Mouse (Mus musculus) naive thymus-derived CD4-positive, alpha-beta T cell, adult 2 months (primary cell): ENCODE results near the gene Gas2l1.

Experiments used
- DNase-seq: peaks from one replicate; pipeline ENCODE4 v3.0.0-alpha.2; 2011; ENCODE audit warnings: low read depth

The Gas2l1 gene

DNA sequence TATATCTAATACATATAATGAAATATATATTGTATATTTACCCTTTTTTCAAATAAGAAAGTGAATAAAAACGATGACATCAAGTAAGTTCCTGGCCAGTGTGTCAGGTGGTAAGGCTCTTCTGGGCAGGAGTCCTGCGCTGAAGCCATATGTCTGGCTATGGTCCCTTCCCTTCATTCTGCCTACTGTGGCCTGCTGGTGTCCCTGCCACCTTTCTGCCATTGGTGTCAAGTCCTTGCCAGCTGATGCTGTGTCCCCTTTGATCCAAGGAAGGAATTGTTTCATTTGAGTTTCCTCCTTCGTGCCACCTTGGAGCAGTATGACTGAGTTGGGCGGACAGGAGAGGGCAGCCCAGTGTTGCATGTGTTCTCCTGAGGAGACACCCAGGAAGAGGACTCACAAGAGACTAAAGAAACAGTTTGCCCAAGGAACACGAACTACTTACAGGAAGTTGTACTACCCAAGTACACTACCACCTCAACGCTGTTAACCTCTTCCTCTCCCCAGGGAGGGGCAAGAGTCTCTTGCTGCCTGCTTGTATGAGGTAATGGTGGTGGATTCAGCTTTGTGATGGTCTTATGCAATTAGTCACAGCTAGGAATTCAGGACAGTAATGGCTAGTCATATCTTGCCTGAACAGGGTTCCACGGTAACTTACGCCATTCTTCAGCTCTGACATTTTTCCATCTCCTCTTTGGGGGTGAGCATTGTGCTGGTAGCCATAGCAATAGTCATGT, 22.3 kb downstream of the Gas2l1 start:
- no peak for DNase-seq

DNA sequence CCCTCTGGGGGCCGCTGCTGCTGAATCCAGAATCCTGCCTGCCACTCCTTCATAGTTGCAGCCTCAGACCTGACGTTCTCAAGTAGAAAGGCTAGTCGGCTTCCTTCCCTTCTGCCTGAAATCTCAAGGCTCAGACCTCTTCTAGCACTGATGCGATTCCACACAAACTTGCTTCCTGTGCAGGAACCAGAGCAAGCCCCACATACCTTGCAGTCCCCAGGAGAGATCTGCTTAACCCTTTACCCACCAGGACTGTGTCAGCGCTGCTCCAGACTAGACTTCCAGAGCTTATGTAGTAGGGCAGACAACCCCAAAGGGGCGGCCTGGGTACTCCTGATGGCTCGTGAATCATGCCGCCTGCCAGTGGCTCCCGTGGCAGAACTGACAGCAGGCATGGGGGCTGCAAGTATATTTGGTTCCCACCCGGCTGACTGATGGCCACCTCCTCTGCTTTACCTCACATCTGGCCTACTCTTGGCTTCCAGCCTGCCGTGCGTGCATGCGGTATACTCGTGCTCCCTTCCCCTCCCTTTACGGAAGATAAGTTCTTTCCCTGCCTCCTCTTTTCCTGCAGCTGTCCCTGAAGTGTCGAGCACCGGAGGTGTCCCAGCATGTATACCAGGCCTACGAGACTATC, 23.9 kb downstream of the Gas2l1 start:
- no peak for DNase-seq

DNA sequence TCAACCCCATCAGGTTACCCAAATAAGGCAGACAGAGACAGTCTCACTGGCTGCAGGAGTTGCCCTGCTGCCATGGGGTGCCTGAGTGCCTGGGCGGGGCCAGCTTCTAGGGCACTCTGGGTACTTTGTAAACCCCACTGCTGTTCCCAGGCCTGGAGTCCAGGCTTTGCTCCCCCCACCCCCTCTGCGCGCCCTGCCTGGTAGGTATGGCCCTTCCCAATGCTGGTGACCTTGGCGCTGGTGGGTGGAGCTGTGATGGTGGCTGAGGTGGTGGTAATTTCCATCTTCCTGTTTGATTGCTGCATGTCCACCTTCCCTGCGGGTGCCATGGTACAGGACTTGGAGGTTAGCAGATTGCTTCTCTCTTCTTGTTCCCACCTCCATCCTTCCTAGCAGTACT, 24.5 kb downstream of the Gas2l1 start:
- DNase-seq, result no peak

DNA sequence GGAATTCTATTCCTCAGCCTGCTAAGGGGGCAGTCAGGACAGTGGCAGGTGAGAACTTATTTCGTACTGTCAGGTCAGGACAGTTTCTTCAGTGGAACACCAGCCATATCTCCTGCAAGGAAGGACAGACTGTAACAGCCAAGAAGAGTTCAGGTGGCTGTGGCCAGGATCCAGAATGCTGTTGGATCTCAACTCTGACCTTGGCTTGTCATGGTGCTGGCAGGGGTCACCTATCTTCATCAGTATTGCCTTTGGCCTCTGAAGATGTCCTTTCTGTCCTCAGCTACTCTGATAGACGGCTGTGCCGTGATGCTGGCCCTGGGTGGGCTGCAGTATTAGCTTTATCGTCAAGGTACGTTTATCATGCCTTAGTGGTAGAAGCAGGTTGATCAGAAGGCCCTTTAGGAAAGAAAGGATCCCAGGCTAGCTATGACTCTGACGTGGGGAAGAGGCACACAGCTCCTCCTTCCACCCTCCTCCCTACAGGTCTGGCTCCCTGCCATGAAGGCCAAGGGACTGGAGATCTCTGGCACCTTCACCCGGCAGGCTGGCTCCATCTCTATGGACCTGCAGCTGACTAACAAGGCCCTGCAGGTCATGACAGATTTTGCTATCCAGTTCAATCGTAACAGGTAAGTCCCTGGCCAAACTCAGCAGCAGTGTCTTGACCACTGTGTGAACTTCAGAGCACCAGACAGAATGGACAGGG, 27.8 kb downstream of the Gas2l1 start:
- no peak for DNase-seq

DNA sequence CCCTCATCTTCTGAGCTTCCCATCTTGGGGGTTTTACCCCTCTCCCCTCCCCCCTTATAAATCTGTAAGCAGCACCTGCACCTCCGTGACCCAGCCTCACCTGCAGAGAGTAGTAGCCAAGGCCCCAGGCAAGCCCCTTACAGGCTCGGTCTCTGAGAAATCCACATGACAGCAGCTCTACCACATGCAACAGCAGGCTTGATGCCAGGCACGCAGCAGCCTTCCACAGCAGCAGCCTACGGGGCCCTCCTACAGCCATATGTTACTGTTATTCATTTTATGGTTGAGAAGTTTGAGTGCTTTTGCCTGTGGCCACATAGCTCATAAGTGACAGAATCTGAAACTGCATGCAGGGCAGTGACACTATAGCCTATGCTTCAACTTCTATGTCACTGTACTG, 29.7 kb downstream of the Gas2l1 start:
- DNase-seq, result no peak

DNA sequence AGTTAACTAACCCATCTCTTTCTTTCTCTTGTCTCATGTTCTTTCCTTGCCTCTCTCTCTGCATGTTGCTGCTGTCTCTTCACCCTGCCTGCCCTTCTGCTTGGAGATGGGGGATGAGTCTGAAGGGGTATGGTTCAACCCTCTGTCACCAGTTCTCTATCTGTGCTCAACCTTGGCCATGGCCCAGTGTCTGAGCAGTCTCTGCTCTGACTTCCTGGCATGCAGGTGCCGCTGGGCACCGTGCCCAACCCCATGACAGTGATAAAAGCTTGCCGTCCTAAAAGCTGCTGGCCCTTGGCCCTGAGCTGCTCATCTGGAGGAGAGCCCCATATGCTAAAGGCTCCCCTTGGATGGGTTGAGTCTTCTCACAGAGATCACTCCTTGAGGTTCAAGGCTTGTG, 32.0 kb downstream of the Gas2l1 start:
- no peak for DNase-seq

DNA sequence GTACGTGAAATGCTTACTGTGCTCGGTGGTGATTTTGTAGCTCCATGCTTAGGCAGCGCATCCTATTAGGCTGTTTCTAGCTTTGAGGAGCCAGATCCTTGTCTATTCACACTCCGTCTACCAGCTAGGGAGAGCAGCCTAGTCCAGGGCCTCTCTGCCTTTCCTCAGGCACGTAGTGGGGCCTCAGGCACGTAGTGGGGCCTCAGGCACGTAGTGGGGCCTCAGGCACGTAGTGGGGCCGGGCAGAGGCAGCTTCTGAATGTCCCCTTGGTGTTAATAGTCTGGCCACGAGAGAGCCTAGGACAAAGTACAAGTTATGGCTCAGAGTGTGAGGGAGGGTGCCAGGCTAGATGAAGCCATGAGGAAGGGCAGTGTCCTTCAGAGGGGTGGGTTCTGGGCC, 32.4 kb downstream of the Gas2l1 start:
- no peak for DNase-seq

DNA sequence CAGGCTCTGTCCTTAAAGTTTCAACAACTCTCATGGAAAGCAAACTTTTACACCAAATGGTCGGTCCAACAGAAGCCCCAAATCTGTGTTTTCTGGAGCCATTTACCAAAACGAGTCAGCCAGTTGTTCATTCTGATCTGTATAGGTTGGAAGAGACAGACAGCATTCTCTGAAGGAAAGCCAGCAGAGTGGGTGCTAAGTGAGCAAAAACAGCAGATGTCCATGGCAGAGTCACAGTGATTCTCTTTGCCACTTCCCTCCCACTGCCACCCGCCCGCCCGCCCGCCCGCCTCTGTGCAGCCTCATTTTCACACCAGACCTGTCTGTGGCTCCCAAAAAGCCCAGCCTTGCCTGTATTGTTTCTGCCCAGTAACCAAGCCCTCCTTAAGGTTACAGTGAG, 36.9 kb downstream of the Gas2l1 start:
- no peak for DNase-seq

DNA sequence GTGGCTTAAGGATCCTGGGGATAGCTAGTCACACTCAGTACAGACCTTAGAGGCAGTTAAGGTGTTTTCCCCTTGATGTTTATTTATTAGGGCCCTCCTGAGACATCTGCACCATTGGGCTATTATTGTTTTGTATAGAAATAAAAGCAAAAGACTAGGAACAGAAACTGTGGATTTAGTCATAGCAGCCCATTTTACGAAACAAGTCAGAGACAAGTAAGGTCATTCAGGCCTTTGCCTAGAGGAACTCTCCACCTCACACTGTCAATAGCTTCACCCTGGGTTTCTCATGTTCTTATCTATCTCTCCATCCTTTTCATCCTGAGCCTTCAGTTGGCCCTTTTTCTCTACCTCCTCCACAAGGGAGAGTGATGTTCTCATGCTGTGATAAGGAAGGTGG, 40.0 kb downstream of the Gas2l1 start:
- no peak for DNase-seq

DNA sequence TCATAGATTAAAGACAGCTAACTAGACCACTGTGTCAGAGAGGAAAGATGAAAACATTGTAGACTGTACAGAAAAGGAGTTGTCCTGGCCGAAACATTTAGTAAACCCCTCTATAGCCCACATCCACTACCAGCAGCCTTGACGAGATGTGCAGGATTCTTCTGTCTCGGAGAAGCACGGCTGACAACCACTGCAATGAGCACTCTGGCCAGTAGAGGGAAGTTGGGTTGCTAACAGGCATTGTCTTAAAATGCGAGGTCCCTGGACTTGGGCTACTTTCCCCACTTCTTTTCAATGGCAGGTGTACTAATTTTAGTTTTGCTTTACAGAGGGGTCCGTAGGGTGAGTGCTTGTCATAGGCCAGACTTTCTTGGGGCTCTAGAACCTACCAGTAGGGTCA, 47.6 kb downstream of the Gas2l1 start:
- no peak for DNase-seq

DNA sequence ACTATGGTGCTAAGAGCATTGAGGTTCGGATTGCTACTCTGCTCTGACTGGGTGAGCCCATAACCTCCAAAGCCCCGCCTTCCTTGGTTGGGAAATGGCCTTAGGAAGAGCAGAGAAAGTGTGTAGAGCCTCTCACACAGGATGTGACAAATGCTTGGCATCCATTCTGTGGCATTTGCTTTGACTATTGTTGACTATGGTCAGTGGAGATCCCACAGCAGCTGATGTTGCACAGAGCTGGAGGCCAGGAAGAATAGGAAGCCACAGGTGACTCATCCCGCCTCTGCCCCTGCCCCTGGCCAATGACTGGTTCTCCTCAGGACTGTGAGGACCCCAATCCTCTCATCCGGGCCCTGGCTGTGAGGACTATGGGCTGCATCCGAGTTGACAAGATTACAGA, 48.8 kb downstream of the Gas2l1 start:
- no peak for DNase-seq

DNA sequence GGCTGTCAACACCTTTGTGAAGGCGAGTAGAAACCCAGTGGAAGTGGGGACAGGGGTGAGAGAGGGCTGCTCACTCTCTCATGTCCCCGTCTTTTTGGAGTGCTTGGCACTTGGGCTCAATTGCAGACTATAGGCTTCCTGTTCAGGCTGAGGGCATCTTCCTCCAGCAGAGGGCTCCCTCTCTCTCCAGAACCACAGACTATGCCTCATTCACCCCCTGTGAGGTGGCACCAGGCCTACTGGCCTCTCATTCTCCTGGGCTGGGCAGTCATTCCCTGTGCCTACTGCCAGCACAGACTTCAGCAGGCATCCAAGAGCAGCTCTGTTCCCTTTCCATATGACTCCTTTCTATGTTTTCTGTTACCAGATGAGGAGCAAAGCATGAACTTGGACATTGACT, 49.4 kb downstream of the Gas2l1 start:
- peak; percentile 30 for DNase-seq

DNA sequence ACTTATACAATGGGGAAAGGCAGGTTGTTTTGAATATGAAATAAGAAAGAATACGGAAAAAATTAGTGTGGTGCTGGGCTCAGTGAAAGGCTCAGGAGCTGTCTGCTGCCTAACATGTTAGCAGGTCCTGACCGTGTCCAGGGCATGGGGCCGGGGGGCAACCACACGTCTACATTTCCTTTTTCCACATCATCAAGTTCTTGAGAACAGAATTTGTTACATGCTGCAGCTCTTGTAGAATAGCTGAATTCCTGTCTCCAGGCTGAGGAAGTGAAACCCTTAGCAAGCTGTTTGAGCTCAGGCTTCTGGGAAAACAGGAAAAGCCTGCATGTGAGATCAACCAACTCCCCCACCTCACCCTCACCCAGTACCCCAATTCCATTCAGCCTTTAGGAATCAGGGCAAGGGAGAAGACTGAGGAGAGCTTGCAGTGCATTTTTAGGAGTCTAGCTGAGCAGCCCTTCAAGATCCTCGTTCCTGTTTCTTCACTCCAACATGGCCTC, 52.9 kb downstream of the Gas2l1 start:
- no peak for DNase-seq

DNA sequence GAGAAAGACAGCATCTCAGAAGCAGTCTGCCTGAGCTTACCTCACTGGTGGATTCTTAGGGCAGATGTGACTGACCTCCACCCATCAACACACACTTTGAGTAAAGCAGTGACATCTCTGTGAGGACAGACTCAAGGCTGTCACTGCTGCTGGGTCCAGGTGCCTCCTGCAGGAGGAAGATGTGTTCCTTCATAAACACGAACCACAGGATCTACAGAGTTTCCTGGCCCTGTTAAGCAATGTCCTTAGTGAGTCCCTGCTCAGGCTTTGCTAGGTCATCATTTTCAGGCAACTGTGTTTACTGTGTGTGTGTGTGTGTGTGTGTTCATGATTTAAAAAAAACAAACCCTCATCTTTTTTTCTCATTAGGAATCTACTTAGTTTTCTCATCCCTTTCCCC, 53.6 kb downstream of the Gas2l1 start:
- DNase-seq, result no peak

DNA sequence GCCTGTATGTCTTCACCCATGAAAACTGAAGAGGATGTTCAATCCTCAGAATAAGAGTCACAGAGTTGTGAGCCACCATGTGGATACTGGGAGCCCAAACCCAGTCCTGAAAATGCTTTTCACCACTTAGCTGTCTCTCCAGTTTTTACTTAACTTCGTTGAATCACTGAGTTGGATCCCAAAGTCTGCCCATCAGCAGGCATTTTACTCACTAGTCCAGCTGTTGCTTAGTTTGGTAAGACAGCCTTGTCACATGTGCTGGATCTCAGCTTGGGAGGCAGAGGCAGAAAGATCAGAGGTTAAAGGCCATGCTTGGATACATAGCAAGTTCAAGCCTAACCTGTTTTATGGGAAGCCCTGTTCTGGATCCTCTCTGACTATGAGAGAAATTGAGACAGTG, 54.9 kb downstream of the Gas2l1 start:
- no peak for DNase-seq

DNA sequence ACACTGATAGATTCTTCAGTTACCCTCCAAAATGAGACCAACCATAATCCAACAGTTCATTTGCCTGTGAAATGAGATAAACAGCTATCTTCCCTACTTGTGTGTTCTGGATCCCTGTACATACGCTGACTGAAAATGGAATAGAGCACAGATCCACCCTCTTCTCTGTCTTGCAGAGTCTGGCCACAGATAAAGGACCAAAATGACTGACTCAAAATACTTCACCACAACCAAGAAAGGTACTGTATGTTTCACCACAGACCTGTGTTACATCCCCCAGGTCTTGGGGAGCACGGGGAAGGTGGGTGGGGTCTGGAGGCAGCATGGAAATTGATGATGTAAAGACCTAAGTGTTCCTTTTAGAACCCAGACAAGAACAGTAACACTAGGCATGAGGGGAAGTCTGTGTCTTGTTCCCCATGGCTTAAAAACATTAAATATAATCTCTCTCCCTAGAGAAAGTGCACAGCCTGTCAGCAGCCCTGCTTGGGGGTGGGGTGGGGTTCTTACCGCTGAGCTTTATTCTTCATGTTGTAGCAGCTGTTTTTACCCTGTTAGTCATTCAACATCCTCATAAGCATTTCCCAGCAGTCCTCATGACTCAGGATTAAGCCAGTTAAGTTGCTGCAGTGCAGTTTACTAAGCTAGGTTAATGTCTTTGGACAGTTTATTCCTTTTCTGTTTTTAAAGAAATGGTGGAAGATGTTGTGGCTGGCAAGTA, 55.6 kb downstream of the Gas2l1 start:
- DNase-seq, result no peak

DNA sequence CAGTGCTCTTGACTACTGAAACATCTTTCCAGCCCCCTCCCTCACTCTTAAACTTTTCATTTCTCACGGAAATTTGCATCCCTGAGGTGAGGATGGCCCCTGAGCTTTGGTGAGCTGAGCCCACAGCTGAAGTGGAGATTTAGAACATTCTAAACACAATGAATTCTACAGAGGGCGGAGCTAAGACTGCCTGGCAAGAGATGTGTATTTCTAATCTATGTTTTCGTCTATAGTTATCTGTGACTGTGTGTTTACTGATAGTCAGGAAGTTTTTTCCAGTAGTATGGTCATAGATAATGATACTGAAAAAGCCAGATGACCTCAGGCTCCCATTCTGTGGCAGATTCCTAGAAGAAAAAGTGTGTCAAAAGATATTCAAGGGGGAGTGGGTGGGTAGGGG, 56.3 kb downstream of the Gas2l1 start:
- DNase-seq, result no peak

DNA sequence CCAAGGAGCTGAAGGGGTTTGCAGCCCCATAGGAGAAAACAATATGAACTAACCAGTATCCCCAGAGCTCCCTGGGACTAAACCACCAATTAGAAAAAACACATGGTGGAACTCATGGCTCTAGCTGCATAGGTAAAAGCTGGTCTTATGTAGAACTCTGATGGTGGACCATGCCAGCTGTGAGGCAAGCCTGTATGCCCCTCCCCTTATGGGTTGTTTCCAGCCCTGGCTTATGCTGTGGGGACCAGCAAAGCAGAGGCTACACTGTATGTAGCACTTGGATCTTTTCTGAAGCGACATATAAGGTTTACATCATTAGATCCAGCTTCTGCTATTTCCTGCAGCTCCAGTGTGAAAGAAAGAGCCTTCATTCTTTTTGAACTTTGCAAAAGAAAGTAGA, 57.9 kb downstream of the Gas2l1 start:
- DNase-seq, result no peak

DNA sequence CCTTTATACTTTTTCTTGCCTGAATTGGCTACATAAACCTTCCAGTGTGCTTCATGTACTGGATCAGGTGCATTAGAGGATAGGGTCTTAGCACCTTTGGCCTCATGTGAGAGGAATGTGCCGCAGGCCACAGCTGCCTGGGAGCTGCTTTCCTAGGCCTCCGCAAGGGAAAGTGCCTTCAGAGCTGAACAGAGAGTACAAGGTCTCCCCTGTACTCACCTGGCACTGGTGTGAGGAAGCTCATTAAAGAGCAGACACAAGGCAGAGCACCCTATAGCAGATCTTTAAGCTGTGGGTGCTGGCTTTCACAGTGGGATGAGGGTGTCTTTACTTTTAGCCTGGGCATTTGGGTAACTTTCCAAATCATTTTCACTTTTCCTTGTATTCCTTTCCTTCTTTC, 59.6 kb downstream of the Gas2l1 start:
- DNase-seq, result no peak
